Mouse (Mus musculus) embryonic facial prominence, embryonic 15.5 days (tissue): ENCODE data around the gene St3gal4. TPM values are rescaled to one million over a fixed set of nuclear protein-coding genes. Genes with fewer than 3 reads are reported as not detected.

ENCODE experiments used
- ATAC-seq: fragments of 200-750 bp; cut with Nextera tagmentation; 2 replicates; pipeline ENCODE4 v1.8.0; 2017; ENCODE audit warnings: low read depth, moderate TSS enrichment; ENCODE audit not compliant: insufficient number of reproducible peaks, low FRiP score, low TSS enrichment
- H3K27ac ChIP-seq: fragments of 300-500 bp; sonication (generic); replicated peaks from 2 replicates; pipeline ENCODE4 v1.5.1; 2015; ENCODE audit warnings: mild to moderate bottlenecking, inconsistent platforms
- H3K27me3 ChIP-seq: fragments of 300-500 bp; sonication (generic); 2 replicates; pipeline ENCODE4 v1.6.1; 2015; ENCODE audit warnings: inconsistent platforms
- H3K36me3 ChIP-seq: fragments of 300-500 bp; sonication (generic); 2 replicates; pipeline ENCODE4 v1.6.1; 2015; ENCODE audit warnings: mild to moderate bottlenecking, inconsistent platforms
- H3K4me1 ChIP-seq: fragments of 300-500 bp; sonication (generic); 2 replicates; pipeline ENCODE4 v1.6.1; 2015; ENCODE audit warnings: inconsistent platforms
- H3K4me2 ChIP-seq: fragments of 300-500 bp; sonication (generic); replicated peaks from 2 replicates; pipeline ENCODE4 v1.6.1; 2015; ENCODE audit warnings: mild to moderate bottlenecking, inconsistent platforms
- H3K4me3 ChIP-seq: fragments of 300-500 bp; sonication (generic); replicated peaks from 2 replicates; pipeline ENCODE4 v1.5.1; 2015; ENCODE audit warnings: mild to moderate bottlenecking, inconsistent platforms
- H3K9ac ChIP-seq: fragments of 300-500 bp; sonication (generic); 2 replicates; pipeline ENCODE4 v1.6.1; 2015; ENCODE audit warnings: inconsistent platforms
- H3K9me3 ChIP-seq: fragments of 300-500 bp; sonication (generic); replicated peaks from 2 replicates; pipeline ENCODE4 v1.6.1; 2016; ENCODE audit warnings: inconsistent platforms
- WGBS: fragments of 180-500 bp; shearing (Covaris S2); methylation state at CpG from one replicate; pipeline ENCODE4 v1.1.7; 2015; 5-methylcytosine and 5-hydroxymethylcytosine counted together
- polyA plus RNA-seq: library from polyadenylated mRNA; unstranded; fragments of >200 nt; fragmentation: Nextera tagmentation; extraction: Ambion mirVana; gene quantifications from 2 replicates; pipeline ENCODE4 v1.2.1, GENCODE M21; 2015

The St3gal4 gene
- polyA plus RNA-seq, 1 experiment from 2014 or later: 42.8 TPM

DNA sequence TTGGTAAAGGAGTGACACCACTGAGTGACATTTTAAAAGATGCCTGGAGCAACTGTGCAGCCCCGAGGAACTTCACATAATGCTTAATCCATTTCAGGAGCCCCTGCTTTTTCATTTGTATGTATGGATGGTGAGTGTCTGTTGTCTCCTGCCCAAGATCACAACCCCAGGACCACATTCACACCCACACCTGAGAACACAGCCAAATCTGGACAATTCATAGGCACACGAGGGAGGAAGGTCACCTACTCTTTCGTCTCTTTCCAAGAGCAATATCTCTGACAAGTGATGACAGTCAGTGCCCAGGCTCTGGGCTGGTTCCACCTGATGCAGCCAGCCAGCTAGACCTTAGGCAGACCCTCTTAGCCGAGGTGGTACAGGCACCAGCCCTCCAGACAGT lies 14.4 kb downstream of the St3gal4 start:
- H3K9ac ChIP-seq: no peak overlapping the region
- H3K4me2 ChIP-seq: no peak overlapping the region
- no peak overlapping the region for H3K27ac ChIP-seq
- H3K4me1 ChIP-seq: peaks cover 34% of the 10 kb centered on the region
- no peaks in the 10 kb centered on the region for H3K27me3 ChIP-seq
- ATAC-seq: no peak
- no peaks in the 10 kb centered on the region for H3K36me3 ChIP-seq
- H3K9me3 ChIP-seq: no peaks in the 10 kb centered on the region
- 75% methylated on average over 4 of the region's 4 CpGs for WGBS
- no peak overlapping the region for H3K4me3 ChIP-seq

- WGBS: 72% methylated on average over 4 of the region's 4 CpGs
- no peaks in the 10 kb centered on the region for H3K9me3 ChIP-seq
- no peaks in the 10 kb centered on the region for H3K27me3 ChIP-seq
- no peaks in the 10 kb centered on the region for H3K36me3 ChIP-seq
- no peak overlapping the region for H3K4me3 ChIP-seq
- H3K4me2 ChIP-seq: no peak overlapping the region
- H3K4me1 ChIP-seq: no peaks in the 10 kb centered on the region
- no peak for ATAC-seq
- H3K9ac ChIP-seq: no peak overlapping the region
- no peak overlapping the region for H3K27ac ChIP-seq
These were observed 20.3 kb downstream of the St3gal4 start for GRCm38 (mm10) chr9:35098762-35099161.

- 89% methylated on average over 4 of the region's 4 CpGs for WGBS
- no peak overlapping the region for H3K4me2 ChIP-seq
- H3K9me3 ChIP-seq: no peaks in the 10 kb centered on the region
- no peaks in the 10 kb centered on the region for H3K27me3 ChIP-seq
- ATAC-seq: no peak
- H3K9ac ChIP-seq: no peak overlapping the region
- H3K36me3 ChIP-seq: no peaks in the 10 kb centered on the region
- H3K27ac ChIP-seq: no peak overlapping the region
- H3K4me1 ChIP-seq: no peaks in the 10 kb centered on the region
- no peak overlapping the region for H3K4me3 ChIP-seq
These were observed 21.2 kb downstream of the St3gal4 start for GRCm38 (mm10) chr9:35097901-35098300.

- WGBS: 70% methylated on average over 1 of the region's 1 CpGs
- Histone ChIP-seq H3K4me2 (no peak overlapping the region), H3K27ac (no peak overlapping the region), H3K4me3 (no peak overlapping the region), H3K9ac (no peak overlapping the region), H3K36me3 (no peaks in the 10 kb centered on the region), H3K9me3 (no peaks in the 10 kb centered on the region), H3K27me3 (no peaks in the 10 kb centered on the region), H3K4me1 (no peaks in the 10 kb centered on the region)
- no peak for ATAC-seq
These were observed 23.3 kb downstream of the St3gal4 start for GRCm38 (mm10) chr9:35095726-35096125.

GRCm38 (mm10) chr9:35093350-35093749 lies 25.7 kb downstream of the St3gal4 start:
- no peaks in the 10 kb centered on the region for H3K36me3 ChIP-seq
- H3K4me1 ChIP-seq: no peaks in the 10 kb centered on the region
- 76% methylated on average over 3 of the region's 3 CpGs for WGBS
- H3K27me3 ChIP-seq: no peaks in the 10 kb centered on the region
- no peak overlapping the region for H3K4me3 ChIP-seq
- H3K9ac ChIP-seq: no peak overlapping the region
- no peaks in the 10 kb centered on the region for H3K9me3 ChIP-seq
- no peak overlapping the region for H3K27ac ChIP-seq
- no peak overlapping the region for H3K4me2 ChIP-seq
- no peak for ATAC-seq

DNA sequence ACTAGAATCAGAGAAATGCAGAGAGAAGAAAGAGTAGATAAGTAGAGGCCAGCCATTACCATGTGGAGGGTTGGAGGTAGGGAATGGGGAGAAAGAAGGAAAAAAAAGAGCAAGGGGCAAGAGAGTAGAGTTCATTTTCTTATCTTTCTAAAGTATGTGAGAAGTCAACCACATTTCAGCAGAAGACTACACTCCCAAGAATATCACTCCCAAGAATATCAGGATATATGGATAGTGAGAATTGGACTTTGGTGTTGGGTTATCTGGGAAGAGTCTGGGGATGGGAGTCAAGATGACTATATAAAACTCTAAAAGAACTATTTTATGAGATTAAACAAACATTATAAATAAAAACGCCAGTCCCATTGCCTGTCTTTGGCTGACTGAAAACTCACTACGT lies 26.2 kb downstream of the St3gal4 start:
- Histone ChIP-seq H3K4me1 (no peaks in the 10 kb centered on the region), H3K36me3 (no peaks in the 10 kb centered on the region), H3K27me3 (no peaks in the 10 kb centered on the region), H3K9ac (no peak overlapping the region), H3K4me2 (no peak overlapping the region), H3K4me3 (no peak overlapping the region), H3K9me3 (no peaks in the 10 kb centered on the region), H3K27ac (no peak overlapping the region)
- 96% methylated on average over 2 of the region's 2 CpGs for WGBS
- ATAC-seq: no peak

GRCm38 (mm10) chr9:35061446-35061845 lies 57.6 kb downstream of the St3gal4 start:
- no peak for ATAC-seq
- H3K27ac ChIP-seq: no peak overlapping the region

DNA sequence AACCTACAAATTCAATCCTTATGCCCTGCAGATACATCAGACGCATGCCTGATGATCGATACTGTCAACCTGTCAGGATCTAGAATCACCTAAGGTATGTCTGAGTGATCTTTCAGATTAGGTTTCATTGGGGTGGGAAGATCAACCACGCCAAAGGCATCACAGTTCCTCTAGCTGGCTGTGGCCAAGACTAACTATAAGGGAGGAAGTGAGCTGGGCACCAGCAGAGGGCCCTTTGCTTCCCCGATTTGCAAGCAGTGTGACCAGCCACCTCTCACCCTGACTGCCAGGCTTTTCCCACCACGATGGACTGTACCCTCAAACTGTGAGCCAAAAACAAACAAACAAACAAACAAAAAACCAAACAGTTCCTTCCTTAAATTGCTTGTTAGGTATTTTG lies 59.2 kb downstream of the St3gal4 start:
- no peak for ATAC-seq
- H3K4me3 ChIP-seq: no peak overlapping the region
- no peaks in the 10 kb centered on the region for H3K27me3 ChIP-seq
- no peaks in the 10 kb centered on the region for H3K4me1 ChIP-seq
- H3K27ac ChIP-seq: no peak overlapping the region
- no peaks in the 10 kb centered on the region for H3K9me3 ChIP-seq
- WGBS: 82% methylated on average over 5 of the region's 5 CpGs
- H3K4me2 ChIP-seq: no peak overlapping the region
- H3K36me3 ChIP-seq: no peaks in the 10 kb centered on the region
- no peak overlapping the region for H3K9ac ChIP-seq

More at GRCm38 (mm10) chr9:35061446-35061845, 57.6 kb downstream of the St3gal4 start:
- H3K9ac ChIP-seq: no peak overlapping the region
- no peaks in the 10 kb centered on the region for H3K27me3 ChIP-seq
- H3K9me3 ChIP-seq: no peaks in the 10 kb centered on the region
- H3K36me3 ChIP-seq: no peaks in the 10 kb centered on the region
- no peak overlapping the region for H3K4me3 ChIP-seq
- no peak overlapping the region for H3K4me2 ChIP-seq
- H3K4me1 ChIP-seq: no peaks in the 10 kb centered on the region
- 79% methylated on average over 2 of the region's 2 CpGs for WGBS

DNA sequence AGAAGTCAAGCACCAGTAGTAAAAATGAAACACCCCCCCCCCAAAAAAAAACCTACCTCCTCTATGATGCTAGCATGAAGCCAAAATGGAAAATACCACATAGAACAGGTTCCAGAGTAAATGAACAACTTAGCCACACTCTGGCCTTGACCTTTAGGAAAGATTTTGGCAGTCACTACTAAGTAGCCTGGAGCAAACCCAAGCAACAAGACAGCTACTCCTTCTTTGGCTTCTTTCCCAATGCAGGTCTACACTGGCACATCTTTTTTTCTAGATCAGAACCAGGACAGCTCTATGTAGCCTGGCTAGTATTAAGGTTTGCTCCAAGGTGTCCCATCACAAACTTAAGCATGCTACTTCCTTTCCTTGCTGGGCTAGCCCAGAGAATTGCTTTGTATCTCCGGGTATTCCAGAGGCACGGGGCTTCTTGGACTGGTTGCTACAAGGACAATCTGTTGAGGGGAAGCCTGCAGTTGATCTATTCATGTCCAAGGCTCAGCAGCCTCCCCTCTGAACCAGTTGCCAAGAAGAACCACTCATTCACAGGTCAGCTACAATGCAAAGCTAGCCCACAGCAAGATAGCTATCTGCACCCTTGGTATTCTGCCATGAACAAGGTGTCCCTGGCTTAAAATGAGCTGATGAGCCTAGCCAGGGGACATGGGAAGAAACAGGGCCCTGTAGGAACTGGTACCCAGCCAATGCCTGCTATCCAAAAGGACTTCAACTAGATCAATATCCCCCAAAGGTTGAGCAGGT lies 60.3 kb downstream of the St3gal4 start:
- 91% methylated on average over 2 of the region's 2 CpGs for WGBS
- Histone ChIP-seq H3K9ac (no peak overlapping the region), H3K4me1 (no peaks in the 10 kb centered on the region), H3K4me2 (no peak overlapping the region), H3K27ac (no peak overlapping the region), H3K4me3 (no peak overlapping the region), H3K36me3 (peaks cover 1% of the 10 kb centered on the region; the same call in 1 of the 2 replicates), H3K27me3 (no peaks in the 10 kb centered on the region), H3K9me3 (no peaks in the 10 kb centered on the region)
- ATAC-seq: no peak

DNA sequence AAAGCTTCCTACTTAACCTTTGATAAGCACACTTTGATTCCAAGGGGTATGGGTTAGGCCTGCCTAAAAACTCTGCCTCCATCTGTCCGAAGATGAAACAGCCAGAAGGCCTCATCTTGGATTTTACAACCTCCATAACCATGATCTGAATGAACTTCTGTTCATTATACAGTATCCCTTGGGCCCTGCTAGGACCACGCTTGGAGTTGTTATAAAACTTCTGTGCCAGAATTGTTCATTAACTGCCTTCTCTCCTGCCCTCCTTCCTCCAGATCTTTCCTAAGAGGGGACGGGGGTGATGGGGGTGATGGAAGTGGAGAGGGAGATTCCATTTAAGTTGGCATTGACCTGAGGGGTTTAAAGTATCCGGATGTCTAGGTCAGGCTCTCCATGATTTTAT lies 60.9 kb downstream of the St3gal4 start:
- Histone ChIP-seq H3K27me3 (no peaks in the 10 kb centered on the region), H3K4me2 (no peak overlapping the region), H3K9me3 (no peaks in the 10 kb centered on the region), H3K9ac (no peak overlapping the region), H3K27ac (no peak overlapping the region), H3K4me1 (no peaks in the 10 kb centered on the region), H3K4me3 (no peak overlapping the region), H3K36me3 (peaks cover 7% of the 10 kb centered on the region; the same call in 1 of the 2 replicates)
- WGBS: 92% methylated on average over 4 of the region's 4 CpGs
- ATAC-seq: no peak

GRCm38 (mm10) chr9:35057631-35058030 lies 61.4 kb downstream of the St3gal4 start:
- Histone ChIP-seq H3K4me3 (no peak overlapping the region), H3K27me3 (no peaks in the 10 kb centered on the region), H3K9ac (no peak overlapping the region), H3K36me3 (peaks cover 13% of the 10 kb centered on the region), H3K4me1 (no peaks in the 10 kb centered on the region), H3K4me2 (no peak overlapping the region), H3K27ac (no peak overlapping the region), H3K9me3 (no peaks in the 10 kb centered on the region)
- ATAC-seq: no peak
- WGBS: 76% methylated on average over 6 of the region's 6 CpGs

- peaks cover 23% of the 10 kb centered on the region for H3K36me3 ChIP-seq
- no peak overlapping the region for H3K9ac ChIP-seq
- H3K9me3 ChIP-seq: no peaks in the 10 kb centered on the region
- H3K4me1 ChIP-seq: no peaks in the 10 kb centered on the region
- no peak for ATAC-seq
- no peak overlapping the region for H3K4me3 ChIP-seq
- H3K4me2 ChIP-seq: no peak overlapping the region
- no peak overlapping the region for H3K27ac ChIP-seq
- H3K27me3 ChIP-seq: no peaks in the 10 kb centered on the region
- WGBS: 83% methylated on average over 3 of the region's 3 CpGs
These were observed 62.5 kb downstream of the St3gal4 start for GRCm38 (mm10) chr9:35056611-35057010.
